Mouse (Mus musculus): ENCODE measurements at regions not wholly inside any gene's neighbourhood (a gene's known extent, or its start where the extent isn't known, plus 50 kb on each side); places are given as distances from the start of the nearest gene placed in this dataset.

GRCm38 (mm10) chr10:9087871-9088270 lies 202.0 kb upstream of the Sash1 start:
- peak; percentile 3; the same call in 1 of the 2 replicates for TF ChIP-seq CTCF (IDR thresholded peaks at IDR 0.05; ENCODE audit: borderline replicate concordance, extremely low read depth, insufficient read depth, insufficient read length)
- no peak for TF ChIP-seq POLR2A (IDR thresholded peaks at IDR 0.05; ENCODE audit: borderline replicate concordance, extremely low read depth, insufficient read depth, insufficient read length, poor library complexity, severe bottlenecking)

Data from brain, embryonic 14.5 days (tissue).